Mouse (Mus musculus): ENCODE measurements at regions not wholly inside any gene's neighbourhood (a gene's known extent, or its start where the extent isn't known, plus 50 kb on each side); places are given as distances from the start of the nearest gene placed in this dataset.

- DNase-seq = no peak
Measured at GRCm38 (mm10) chr6:84434532-84434931, 159.2 kb downstream of the Cyp26b1 start.

GRCm38 (mm10) chr6:84431622-84431955 lies 162.1 kb downstream of the Cyp26b1 start:
- DNase-seq = no peak

DNA sequence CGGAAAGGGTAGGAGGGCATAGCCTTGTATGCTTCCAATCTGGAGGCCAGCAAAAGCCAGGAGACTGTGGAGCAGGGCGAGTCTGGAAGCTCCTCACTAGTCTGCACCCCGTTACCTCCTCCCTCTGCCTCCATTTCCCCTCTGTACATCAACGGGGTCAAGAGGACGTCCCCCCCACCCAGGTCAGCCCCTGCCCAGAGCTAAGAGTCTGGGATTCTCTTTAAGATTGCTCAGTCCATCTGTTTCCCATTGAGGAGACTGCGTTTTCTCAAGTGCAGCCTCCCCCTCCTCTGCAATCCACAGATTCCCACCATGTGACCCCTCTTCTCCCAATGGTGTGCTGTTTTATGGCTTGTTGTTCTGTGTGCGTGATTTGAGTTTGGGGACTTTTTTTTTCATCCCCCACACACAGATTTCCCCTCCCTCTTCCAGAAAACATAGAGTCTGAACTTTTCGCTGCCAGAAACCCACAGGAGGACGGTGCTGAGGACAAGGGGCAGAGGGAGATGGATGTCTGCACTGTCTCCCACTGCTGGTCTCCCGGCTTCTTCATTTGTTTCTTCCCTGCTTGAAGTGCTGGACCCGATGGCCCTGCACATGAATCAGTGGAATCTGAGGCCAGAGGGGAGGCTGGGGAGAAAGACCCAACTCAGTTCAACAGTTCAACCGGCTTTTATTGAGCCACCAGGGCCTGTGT lies 162.6 kb downstream of the Cyp26b1 start:
- no peak for DNase-seq

- DNase-seq = no peak
Measured at GRCm38 (mm10) chr6:84430146-84430545, 163.6 kb downstream of the Cyp26b1 start.

DNA sequence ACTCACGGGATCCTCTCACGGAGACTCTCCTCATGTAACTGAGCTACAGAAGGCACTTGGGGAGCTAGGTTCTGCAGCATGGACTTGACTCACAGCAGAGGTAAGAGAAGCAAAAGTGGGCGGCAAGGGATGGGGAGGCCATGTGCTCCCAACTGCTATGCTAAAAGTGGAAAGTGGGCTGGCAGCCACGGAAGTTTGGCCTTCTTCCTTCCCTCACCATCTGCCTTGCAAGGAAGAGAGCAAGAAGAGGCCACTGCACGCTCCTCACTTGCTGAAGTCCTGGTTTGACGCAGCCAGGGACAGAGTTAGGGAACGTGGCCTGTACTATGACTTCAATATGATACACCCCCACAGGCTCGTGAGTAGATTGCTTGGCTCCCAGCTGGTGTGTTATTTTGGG lies 164.5 kb downstream of the Cyp26b1 start:
- no peak for DNase-seq

GRCm38 (mm10) chr6:84426691-84427090 lies 167.0 kb downstream of the Cyp26b1 start:
- no peak for DNase-seq

- DNase-seq = peak; percentile 27
Measured at GRCm38 (mm10) chr6:84425823-84426222, 167.9 kb downstream of the Cyp26b1 start.

DNA sequence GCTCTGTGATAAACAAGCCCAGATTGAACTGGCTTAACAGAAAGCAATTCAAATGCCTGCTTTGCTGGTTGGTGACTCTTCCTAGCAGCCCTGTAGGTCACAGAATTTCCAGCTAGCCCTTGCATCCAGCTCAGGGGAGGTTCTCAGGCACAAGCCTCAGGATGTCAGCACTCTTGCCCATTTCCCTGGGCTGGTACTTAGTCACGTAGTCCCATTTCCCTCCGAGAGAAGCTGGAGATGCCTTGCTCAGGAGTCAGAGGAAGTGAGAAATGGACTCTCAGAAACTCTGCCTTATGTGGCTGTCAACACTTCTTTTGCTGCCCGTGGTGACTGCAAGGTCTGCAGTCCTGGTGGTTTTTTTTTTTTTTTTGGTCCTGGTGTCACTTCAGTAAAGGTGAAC lies 170.8 kb downstream of the Cyp26b1 start:
- no peak for DNase-seq

- no peak for DNase-seq
Measured at GRCm38 (mm10) chr6:84419691-84420090, 174.0 kb downstream of the Cyp26b1 start.

DNA sequence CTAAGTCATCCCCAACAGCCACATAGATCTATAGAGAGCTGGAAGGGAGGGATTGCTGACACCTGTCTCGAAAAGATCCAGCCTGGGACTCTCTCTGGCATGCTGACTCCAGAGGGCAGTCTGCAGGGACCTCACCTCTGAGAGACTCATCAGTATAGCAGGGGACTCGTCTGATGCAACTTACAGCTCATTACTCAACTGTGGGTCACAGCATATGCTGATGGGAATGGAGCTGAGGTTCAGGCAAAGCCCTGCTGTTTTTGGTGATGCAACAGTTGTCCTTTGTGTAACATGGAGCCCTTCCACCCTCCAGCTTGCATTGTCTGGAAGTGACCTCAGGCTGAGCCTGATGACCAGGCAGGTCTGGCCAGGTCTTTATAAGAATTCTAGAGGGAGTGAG lies 174.4 kb downstream of the Cyp26b1 start:
- DNase-seq = no peak

DNA sequence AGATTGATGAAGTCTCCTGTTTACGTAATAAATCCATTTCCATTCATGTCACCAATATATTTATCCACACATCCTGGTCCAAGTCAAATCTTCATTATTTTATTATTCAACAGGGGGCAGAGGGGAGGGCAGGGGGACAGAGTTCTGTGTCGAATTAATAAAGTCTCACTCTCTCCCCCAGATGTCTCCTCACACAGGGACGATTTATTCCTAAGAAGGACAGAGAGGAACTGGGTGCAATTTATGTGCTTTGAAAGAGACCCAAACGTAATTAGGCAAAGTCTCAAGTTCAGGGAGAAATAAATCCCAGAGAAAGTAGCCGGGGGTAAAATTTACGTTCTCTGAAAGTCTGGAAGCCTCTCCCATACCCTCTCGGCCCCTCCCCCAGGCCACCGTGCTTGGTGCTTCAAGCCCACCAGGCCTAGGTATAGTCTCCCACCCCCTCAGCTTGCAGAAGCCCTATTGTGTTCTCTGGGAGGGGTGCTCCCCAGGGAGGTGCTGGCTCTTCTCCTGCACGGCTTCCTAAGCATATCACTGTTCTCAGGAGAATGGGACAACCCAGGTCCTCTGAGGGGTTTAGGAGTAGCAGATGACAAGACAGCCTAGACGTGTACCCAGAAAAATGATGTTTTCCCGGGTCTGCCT lies 176.6 kb downstream of the Cyp26b1 start:
- no peak for DNase-seq

DNA sequence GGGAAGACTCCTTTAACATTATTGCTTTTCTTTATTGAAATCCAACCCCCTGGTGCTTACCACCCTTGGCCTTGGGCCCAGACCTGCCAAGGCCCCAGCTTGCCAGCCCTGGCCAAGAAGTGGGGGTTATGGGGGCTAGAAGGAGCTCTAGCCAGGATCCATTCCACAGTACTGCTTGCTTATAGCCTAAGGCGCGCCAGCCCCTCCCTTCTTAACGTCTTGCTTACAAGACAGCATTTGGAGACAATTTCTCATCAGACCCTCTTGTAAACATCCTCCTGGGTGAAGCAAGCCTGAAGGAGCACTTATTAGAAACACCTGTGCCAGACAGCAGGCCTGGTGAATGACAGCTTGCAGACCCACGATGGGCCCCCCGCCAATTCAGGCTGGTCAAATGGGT lies 179.3 kb downstream of the Cyp26b1 start:
- no peak for DNase-seq

DNA sequence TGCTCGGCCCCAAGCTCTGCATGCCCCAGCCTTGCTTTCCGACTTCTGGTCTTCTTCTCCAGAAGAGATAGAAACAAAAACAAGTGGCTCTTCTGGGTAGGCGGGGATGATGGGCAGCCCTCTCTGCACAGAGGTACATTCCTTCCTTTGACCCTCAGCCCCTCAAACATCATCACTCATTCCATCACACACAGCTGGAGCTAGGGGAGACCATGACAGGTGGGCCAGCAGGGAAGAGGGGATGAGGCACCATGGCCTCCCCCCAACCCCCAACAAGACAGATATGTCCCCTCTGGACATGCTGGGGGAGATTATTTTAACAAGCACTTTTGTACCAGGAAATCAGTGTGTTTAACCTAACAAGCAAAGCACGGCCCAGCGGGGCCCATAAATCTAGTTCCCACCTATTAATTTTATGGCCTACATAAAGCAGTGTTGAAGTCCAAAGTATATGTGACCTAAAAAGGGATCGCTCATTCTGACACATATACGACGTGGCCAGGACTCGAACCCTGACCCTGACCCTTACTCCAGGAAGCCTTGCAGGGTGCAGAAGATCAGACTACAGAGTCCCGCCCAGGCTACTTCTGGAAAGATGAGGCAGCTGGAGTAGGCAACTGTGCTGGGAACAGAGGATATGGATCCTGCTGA lies 183.7 kb downstream of the Cyp26b1 start:
- DNase-seq = no peak

- no peak for DNase-seq
Measured at GRCm38 (mm10) chr6:84408513-84408912, 185.2 kb downstream of the Cyp26b1 start.

DNA sequence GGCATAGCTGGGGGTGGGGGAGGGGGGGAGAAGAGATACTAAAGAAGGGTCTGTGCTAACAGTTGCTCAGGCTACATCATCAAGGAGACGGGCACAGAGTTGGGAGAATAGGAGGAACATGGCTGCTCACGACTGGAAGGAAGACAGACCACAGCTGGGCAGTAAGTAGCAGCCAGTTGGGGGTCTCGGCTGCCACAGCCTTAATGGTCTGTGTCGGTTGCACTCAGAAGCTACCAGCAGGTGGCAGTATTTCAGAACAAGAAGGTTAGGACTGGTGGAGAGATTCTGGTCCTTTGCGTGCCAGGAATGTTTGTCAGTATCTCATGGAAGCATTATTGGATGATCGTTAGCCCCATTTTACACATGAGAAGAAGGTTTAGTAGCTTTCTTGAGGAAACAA lies 185.9 kb downstream of the Cyp26b1 start:
- DNase-seq = peak; percentile 9

GRCm38 (mm10) chr6:84404695-84405094 lies 189.0 kb downstream of the Cyp26b1 start:
- no peak for DNase-seq

GRCm38 (mm10) chr6:84402431-84402830 lies 191.3 kb downstream of the Cyp26b1 start:
- DNase-seq = no peak

GRCm38 (mm10) chr6:84394496-84395090 lies 199.1 kb downstream of the Cyp26b1 start:
- no peak for DNase-seq

DNA sequence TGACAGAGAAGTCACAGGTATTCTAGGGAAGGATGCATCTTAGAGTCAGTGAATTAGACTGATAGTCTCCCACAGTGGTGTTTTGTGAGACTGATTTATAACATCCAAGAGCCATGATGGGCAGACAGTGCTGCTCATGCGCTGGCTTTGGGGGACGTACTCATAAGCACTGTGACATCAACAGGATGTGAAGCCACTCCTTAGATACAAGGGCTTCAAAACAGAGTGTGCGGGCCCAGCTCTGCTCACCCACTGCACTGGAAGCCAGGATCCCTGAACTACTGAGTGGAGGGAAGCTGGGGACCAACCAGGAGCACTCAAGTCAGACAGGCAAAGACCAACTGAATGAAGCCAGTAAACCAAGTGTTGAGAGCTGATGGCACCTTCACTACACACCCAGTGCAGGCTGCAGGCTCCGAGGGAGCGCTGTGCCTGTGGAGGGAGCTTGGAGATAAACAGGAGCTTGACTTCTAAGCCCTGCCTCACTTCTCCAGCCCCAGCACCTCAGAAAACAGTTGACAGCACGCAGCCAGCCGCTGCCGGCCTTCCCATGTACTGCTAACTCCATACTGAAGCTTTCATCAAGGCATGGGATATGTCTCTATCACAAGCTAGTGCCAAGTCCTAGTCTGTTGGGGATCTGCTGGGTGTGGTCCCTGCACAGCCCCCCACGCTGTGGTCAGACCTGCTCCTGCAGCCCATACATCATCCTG lies 200.0 kb downstream of the Cyp26b1 start:
- DNase-seq = no peak

DNA sequence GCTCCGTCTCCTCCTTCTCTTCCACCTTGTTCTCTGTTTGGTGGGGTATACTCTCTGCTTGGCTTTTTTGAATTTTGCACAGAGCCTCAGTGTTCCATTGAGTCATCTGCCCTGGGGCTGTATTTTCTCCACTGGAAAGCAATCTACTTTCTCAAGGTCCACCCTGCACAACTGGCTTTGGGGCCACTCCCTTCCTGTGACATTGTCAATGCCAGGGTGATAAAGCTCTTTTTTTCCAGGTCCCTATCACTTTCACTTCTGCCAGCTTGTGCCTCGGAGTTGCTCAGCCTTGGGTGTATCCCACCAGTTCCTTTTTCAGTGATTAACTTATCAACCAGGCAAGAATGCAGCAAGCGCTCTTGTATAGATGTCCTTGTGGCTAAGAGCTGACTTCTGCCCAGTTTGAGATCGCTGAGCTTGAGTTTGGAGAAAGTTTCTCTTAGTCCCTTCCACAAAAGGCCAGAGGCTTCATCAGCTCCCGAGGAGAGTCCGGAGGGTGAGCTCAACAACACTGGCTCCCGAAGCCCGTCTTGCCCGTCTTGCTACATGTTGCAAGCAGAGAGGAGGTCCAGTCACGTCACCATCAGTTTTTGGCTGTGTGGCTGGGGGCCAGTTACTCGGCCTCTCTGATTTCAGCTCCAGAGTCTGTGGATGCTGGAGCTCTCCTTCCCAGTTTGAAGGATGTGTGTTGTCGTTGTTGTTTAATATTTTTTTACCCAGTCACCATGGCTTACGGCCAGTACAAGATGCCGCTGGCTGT lies 200.8 kb downstream of the Cyp26b1 start:
- DNase-seq = no peak

DNA sequence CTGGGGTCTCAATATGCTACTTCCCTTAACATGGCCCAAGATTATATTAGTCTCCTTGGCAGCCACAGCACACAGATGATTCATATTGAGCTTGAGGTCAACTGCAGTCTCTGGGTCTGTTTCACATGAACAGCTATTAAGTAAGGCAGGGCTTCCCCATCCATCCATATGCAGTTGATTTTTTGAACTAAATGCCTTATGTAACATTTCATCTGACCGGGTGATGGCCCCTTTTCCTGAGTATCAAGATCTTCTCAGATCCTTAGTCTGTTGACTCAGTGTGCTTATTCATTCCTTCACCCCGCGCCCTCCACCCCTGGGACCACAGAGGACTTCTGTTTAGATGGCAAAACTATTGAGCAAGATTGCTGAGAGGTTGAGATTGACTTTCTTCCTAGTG lies 202.7 kb downstream of the Cyp26b1 start:
- DNase-seq = no peak

DNA sequence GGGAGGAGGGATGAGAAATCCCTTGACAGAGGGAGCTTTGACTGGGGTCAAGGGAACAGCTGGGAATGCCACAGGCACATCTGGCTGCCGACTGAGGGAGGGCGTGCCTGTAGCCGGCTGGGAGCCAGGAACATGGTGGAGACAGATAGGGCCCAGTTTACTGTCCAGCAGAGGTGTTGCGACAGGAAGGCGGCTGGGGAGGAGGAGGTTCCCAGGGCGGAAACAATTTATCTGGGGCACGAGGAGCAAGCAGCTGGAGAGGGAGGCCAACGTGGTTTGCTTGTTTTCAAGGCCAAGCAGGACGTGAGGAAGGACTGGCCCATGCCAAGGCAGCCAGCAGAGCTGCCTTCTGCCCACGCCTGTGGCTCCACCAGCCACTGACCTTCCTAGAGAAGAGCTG lies 208.0 kb downstream of the Cyp26b1 start:
- peak; percentile 36 for DNase-seq

DNA sequence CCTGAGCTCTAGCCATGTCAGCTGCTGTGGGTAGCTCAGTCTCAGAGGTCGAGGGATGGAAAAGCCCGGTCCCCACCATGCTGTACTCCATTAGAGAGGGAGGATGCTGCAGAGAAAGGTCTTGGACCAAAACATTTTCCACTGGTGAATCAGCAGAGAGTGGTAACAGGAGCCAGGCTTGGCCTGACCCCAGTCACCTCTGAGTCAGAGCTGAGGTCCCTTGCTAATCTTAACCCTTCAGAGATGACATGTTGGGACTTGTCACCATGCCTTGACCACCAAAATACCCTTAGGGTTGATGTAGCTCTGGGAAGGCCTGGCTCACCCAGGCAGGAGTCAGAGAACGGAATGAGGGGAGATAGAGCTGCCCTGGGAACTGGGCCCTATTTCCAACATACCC lies 210.0 kb downstream of the Cyp26b1 start:
- no peak for DNase-seq
